Mouse (Mus musculus): ENCODE measurements around the gene Gm44790. TPM values are rescaled to one million over a fixed set of nuclear protein-coding genes. Genes with fewer than 3 reads are reported as not detected.
"Not testable (repeated sequence)": the region's sequence is repeated elsewhere in the genome, so short reads cannot be mapped to it uniquely, and the experiment has no call there.

The Gm44790 gene
- not detected in 2 replicates for polyA plus RNA-seq (2015; fragmentation: Nextera tagmentation; extraction: Ambion mirVana)

DNA sequence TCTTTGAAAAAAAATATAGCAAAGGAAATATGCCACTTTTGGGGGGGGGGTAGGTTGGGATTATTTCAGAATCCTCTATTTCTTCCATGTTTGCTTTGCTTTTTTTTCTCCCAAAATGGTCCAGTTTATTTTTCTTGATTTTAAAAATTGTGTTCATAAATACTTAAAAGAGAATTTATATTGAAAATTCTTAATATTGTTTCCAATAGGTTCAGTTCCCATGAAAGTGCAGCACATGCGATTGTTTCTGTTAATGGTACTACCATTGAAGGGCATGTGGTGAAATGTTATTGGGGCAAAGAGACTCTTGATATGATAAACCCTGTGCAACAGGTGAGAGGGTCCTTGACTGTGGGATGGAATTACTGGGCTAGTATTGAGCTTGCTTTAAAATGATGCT is at the start of gene Gm44790:
TSS of gene Gm44790 (plus strand) at position 301 of the 400 bp plus-strand sequence.
- peaks cover 77% of the 10 kb centered on the region for H3K36me3 ChIP-seq
- H3K9me3 ChIP-seq = no peaks in the 10 kb centered on the region
- no peaks in the 10 kb centered on the region for H3K4me1 ChIP-seq (replicated peaks)
- no peak for ATAC-seq
- no peaks in the 10 kb centered on the region for H3K27me3 ChIP-seq
- 90% methylated on average over 1 of the region's 1 CpGs for WGBS
- H3K9ac ChIP-seq (replicated peaks) = no peak within 1 kb of the TSS
- H3K4me2 ChIP-seq (replicated peaks) = no peak within 1 kb of the TSS
- no peak within 1 kb of the TSS for H3K27ac ChIP-seq
- H3K4me3 ChIP-seq (replicated peaks) = no peak within 1 kb of the TSS

DNA sequence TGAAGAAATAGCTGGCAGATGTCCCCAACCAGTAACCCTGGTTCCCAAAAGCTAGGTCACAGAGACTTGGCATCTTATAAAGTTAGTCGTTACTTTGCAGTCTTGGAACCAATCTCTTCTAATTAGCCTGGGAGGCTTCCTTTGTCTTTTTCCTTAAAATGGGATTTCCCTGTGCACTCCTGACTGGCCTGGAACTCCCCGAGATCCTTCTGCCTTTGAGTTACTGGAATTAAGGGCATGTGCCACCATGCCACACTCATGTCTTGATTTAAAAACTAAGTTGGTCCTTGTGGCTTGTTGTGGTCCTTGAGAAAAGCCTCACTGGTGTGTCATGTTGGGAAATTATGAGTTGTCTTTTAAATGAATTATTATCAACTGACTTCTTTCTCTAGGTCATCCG is 48.1 kb upstream of the Gm44790 start:
- H3K36me3 ChIP-seq = peaks cover 44% of the 10 kb centered on the region
- 90% methylated on average over 3 of the region's 3 CpGs for WGBS
- peaks cover 3% of the 10 kb centered on the region for H3K4me1 ChIP-seq (replicated peaks)
- H3K4me3 ChIP-seq (replicated peaks) = no peak overlapping the region
- H3K9ac ChIP-seq (replicated peaks) = no peak overlapping the region
- no peaks in the 10 kb centered on the region for H3K9me3 ChIP-seq
- no peaks in the 10 kb centered on the region for H3K27me3 ChIP-seq
- no peak for ATAC-seq
- H3K27ac ChIP-seq = no peak overlapping the region
- H3K4me2 ChIP-seq (replicated peaks) = no peak overlapping the region

DNA sequence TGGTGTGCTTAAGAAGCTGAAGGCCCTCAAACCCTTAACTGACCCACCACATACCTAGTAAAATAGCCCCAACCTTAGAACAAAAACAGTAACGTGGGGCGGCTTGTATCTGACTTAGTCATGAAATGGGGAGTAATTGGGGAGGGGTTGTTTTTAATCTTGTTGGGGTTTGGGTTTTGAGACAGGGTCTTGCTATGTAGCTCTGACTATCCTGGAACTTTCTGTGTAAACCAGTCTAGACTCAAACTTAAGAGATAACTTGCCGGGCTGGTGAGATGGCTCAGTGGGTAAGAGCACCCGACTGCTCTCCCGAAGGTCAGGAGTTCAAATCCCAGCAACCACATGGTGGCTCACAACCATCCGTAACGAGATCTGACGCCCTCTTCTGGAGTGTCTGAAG is 46.3 kb upstream of the Gm44790 start:
- 83% methylated on average over 8 of the region's 8 CpGs for WGBS
- H3K4me3 ChIP-seq (replicated peaks); ATAC-seq; H3K4me1 ChIP-seq (replicated peaks); H3K27ac ChIP-seq; H3K9me3 ChIP-seq; H3K9ac ChIP-seq (replicated peaks); H3K27me3 ChIP-seq; H3K4me2 ChIP-seq (replicated peaks): not testable (repeated sequence)
- H3K36me3 ChIP-seq = peaks cover 48% of the 10 kb centered on the region

DNA sequence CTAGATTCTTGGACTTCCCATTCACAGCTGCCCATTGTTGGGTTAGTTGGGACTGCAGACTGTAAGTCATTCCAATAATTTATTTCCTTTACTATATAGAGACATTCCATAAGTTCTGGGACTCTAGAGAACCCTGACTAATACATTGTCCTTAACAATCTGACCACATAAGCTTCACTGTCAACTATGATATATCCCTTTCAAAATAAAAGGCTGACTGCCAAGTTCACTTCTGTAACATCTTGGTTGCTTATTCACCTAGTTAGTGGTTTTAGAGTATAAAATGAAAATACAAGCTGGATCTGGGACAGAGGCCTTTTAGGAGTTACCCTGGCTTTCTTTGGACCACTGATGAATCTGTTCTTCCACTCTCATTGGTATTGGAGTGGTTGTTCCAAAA is 43.9 kb upstream of the Gm44790 start:
- Histone ChIP-seq H3K27ac (no peak overlapping the region), H3K4me1 (replicated peaks) (0 out of 2 replicates have a peak, but pooled peaks cover 3% of the 10 kb centered on the region), H3K9ac (replicated peaks) (no peak overlapping the region), H3K4me3 (replicated peaks) (no peak overlapping the region), H3K36me3 (peaks cover 51% of the 10 kb centered on the region), H3K4me2 (replicated peaks) (no peak overlapping the region), H3K27me3 (no peaks in the 10 kb centered on the region), H3K9me3 (no peaks in the 10 kb centered on the region)
- no peak for ATAC-seq

DNA sequence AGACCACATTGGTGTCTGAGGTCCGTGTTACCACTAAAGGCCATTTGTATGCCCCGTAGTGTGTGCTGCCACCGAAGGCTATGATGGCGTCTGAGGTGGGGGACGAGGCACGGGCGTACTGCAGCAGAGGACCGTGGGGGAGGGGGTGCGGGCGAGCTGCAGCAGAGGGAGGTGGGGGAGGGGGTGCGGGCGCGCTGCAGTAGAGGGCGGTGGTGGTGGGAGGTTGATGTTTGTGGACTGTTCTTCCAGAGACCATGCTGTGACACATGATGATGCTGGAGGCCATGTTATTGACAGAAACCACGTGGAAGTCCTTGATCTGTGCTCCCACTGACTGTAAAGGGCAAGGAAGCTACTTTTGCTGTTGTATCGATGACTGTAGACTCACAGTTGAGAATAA is 43.1 kb upstream of the Gm44790 start:
- Histone ChIP-seq H3K36me3 (peaks cover 51% of the 10 kb centered on the region), H3K4me3 (replicated peaks) (no peak overlapping the region), H3K27ac (no peak overlapping the region), H3K27me3 (no peaks in the 10 kb centered on the region), H3K4me1 (replicated peaks) (0 out of 2 replicates have a peak, but pooled peaks cover 3% of the 10 kb centered on the region), H3K4me2 (replicated peaks) (no peak overlapping the region), H3K9ac (replicated peaks) (no peak overlapping the region), H3K9me3 (no peaks in the 10 kb centered on the region)
- 46% methylated on average over 16 of the region's 16 CpGs for WGBS
- ATAC-seq = no peak

DNA sequence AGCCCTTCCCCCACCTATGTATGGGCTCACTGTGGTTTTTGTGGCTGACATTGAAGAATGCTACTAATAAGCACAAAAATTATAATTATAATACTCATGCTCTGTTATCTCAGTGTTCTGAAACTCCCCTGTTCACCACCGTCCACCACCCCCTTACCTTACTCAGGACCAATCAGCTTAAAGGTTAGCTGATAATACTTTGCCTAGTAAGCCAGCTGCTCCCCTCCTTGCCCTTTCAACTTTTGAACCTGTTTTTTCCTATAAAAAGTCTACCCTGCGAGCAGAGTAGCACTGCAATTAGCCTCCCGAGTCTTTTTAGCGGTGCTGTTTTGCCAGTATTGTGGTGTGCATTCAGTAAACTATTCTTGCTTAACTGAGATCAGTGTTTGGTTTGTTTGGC is 41.8 kb upstream of the Gm44790 start:
- ATAC-seq = no peak
- 74% methylated on average over 4 of the region's 4 CpGs for WGBS
- Histone ChIP-seq H3K36me3 (peaks cover 51% of the 10 kb centered on the region), H3K4me2 (replicated peaks) (no peak overlapping the region), H3K4me3 (replicated peaks) (no peak overlapping the region), H3K27me3 (no peaks in the 10 kb centered on the region), H3K4me1 (replicated peaks) (0 out of 2 replicates have a peak, but pooled peaks cover 3% of the 10 kb centered on the region), H3K9me3 (no peaks in the 10 kb centered on the region), H3K27ac (no peak overlapping the region), H3K9ac (replicated peaks) (no peak overlapping the region)

DNA sequence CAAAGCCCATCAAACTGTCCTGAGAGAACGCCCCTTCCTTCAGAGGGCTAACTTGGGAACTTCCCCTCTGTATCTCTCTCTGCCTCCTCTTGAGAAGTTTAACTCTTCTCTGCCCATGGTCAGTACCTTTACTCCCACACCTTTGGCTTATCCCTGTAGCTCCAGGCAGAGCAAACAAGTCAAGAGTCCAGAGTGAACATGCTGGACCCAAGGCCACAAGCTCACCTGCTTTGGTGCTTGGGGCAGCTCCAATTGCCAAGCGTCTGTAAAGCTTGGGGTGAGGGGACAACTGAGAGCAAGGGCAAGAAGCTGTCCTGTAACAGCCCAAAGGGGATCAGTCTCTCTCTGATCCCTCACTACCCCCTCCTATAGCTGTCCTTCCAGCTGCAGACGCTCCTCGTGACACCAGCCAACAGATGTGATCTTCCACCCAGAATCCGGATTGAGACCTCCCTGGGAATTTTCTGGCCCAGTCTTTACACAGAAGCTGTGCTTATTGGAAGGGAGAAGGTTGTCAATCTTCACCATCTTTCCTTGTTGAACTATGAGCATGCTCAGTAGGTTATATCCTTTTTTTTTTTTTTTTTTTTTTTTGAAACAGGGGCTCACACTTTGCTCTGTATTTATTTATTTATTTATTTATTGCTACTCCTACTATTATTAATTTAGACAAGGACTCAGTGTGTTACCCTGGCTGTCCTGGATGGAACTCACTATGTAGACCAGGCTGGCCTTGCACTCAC is 40.9 kb upstream of the Gm44790 start:
- peaks cover 55% of the 10 kb centered on the region for H3K36me3 ChIP-seq
- no peaks in the 10 kb centered on the region for H3K27me3 ChIP-seq
- H3K4me1 ChIP-seq (replicated peaks) = 0 out of 2 replicates have a peak, but pooled peaks cover 3% of the 10 kb centered on the region
- no peak for ATAC-seq
- H3K4me3 ChIP-seq (replicated peaks) = no peak overlapping the region
- H3K9me3 ChIP-seq = no peaks in the 10 kb centered on the region
- H3K9ac ChIP-seq (replicated peaks) = no peak overlapping the region
- WGBS = 87% methylated on average over 5 of the region's 5 CpGs
- no peak overlapping the region for H3K27ac ChIP-seq
- H3K4me2 ChIP-seq (replicated peaks) = no peak overlapping the region

DNA sequence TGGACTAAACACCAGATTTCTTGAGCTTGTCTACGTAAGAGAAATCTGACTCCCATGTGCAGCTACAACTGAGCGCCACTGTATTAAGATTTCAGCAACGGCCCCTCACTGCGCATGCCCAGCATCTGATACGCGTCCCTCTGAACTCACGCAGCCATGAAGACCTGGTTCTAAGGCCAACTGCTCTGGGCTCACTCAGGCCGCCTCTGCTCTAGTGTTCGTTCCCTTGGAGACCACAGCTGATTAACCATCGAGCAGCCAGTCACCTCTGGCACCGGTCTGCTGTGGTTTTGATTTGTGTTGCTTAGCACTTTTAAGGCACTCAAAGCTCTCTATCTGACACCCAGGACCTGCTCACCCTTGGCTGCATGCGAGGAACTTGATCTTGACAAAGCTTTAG is 39.1 kb upstream of the Gm44790 start:
- H3K4me2 ChIP-seq (replicated peaks) = no peak overlapping the region
- no peak overlapping the region for H3K27ac ChIP-seq
- no peak for ATAC-seq
- H3K4me1 ChIP-seq (replicated peaks) = 0 out of 2 replicates have a peak, but pooled peaks cover 3% of the 10 kb centered on the region
- 0 out of 2 replicates have a peak overlapping the region, but pooled peaks have one; percentile 19 for H3K9ac ChIP-seq (replicated peaks)
- H3K4me3 ChIP-seq (replicated peaks) = no peak overlapping the region
- H3K27me3 ChIP-seq = no peaks in the 10 kb centered on the region
- peaks cover 73% of the 10 kb centered on the region for H3K36me3 ChIP-seq
- H3K9me3 ChIP-seq = no peaks in the 10 kb centered on the region
- 85% methylated on average over 12 of the region's 12 CpGs for WGBS

DNA sequence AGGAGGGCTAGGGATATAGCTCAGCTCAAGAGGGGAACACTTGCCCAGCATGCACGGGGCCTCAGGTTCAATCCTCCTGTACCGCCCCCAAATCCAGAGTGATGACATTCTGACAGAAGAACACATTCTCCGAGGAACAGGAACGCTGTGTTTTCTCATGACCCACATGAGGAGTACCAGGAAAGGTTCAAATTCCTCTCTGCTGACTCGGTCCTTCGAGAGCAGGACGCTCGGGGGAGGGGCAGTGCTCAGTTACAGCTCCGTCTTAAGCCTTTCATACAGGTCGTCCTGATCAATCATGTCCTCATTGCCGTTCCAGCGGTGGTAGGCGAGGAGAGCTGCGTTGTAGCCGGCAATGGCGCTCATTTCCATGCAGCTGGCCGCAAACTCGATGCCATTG is 38.0 kb upstream of the Gm44790 start:
- H3K4me2 ChIP-seq (replicated peaks) = no peak overlapping the region
- no peaks in the 10 kb centered on the region for H3K9me3 ChIP-seq
- no peak overlapping the region for H3K9ac ChIP-seq (replicated peaks)
- peaks cover 3% of the 10 kb centered on the region; the same call in 1 of the 2 replicates for H3K4me1 ChIP-seq (replicated peaks)
- H3K36me3 ChIP-seq = peaks cover 80% of the 10 kb centered on the region
- no peaks in the 10 kb centered on the region for H3K27me3 ChIP-seq
- H3K4me3 ChIP-seq (replicated peaks) = no peak overlapping the region
- 88% methylated on average over 18 of the region's 18 CpGs for WGBS
- ATAC-seq = no peak
- no peak overlapping the region for H3K27ac ChIP-seq

DNA sequence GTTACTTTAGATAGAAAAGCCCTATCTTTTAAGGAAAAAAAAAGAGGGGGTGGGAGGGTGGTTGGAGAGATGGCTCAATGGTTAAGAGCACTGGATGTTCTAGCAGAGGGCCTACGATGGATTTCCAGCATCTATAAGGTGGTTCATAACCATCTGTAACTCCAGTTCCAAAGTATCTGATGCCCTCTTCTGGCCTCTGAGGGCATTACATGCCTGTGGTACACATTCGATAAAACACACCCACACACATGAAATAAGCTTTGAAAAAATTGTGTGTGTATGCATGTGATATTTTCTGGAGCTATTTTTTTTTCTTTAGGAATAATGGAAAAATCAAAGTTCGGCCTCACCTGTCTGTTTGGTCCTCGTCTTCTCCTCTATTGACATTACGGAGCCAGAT is 35.1 kb upstream of the Gm44790 start:
- 99% methylated on average over 5 of the region's 5 CpGs for WGBS
- H3K9ac ChIP-seq (replicated peaks) = no peak overlapping the region
- ATAC-seq = no peak
- no peak overlapping the region for H3K4me2 ChIP-seq (replicated peaks)
- no peak overlapping the region for H3K27ac ChIP-seq
- no peaks in the 10 kb centered on the region for H3K9me3 ChIP-seq
- peaks cover 74% of the 10 kb centered on the region for H3K36me3 ChIP-seq
- no peaks in the 10 kb centered on the region for H3K27me3 ChIP-seq
- peaks cover 29% of the 10 kb centered on the region for H3K4me1 ChIP-seq (replicated peaks)
- no peak overlapping the region for H3K4me3 ChIP-seq (replicated peaks)

DNA sequence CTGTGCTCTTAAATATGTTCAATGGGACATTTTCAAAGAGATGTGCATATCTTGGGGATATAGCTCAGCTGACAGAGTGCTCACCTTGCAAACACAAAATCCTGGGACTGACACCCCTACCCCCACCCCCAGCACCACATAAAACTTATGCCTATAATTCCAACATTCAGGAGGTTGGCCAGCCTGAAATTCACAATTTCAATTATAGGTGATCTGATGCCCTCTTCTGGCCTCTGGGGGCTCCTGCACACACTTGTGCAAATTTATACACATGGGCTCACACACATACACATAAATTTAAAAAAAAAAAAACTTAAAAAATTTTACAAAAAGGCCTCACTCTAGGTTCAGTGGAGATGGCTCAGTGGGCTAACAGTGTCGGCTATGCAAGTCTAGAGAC is 33.3 kb upstream of the Gm44790 start:
- ATAC-seq = no peak
- Histone ChIP-seq H3K27ac (no peak overlapping the region), H3K4me3 (replicated peaks) (no peak overlapping the region), H3K9me3 (no peaks in the 10 kb centered on the region), H3K9ac (replicated peaks) (no peak overlapping the region), H3K4me1 (replicated peaks) (peaks cover 33% of the 10 kb centered on the region), H3K36me3 (peaks cover 58% of the 10 kb centered on the region), H3K27me3 (no peaks in the 10 kb centered on the region; the same call in 1 of the 2 replicates), H3K4me2 (replicated peaks) (no peak overlapping the region)
- 96% methylated on average over 1 of the region's 1 CpGs for WGBS

DNA sequence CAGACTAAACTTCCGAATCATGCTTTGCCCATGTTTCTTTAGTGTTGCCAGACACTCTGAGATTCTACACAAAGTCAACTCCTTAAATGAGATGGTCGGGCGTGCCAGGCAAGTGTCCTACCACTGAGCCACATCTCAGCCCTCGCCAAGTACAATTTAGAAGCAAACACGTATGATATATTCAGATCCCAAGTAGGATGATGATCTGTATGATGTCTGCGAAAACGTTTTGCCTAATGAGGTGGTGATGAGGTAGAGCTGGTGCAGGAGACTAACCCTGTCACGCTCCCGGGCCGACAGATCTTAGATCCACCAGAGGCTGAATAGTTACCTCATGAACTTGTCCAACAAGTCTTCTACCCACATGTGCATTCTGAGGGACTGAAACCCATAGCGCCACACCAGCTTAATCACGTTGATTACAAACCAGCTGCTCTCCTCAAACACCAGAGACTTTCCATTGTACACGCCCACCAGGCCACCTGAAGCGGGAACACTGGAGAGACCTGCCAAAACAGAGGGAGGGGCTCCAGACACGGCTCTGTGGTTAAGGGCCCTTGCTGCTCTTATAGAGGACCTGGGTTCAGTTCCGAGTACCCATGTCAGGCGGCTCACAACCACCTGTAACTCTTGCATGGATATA is 32.3 kb upstream of the Gm44790 start:
- H3K27me3 ChIP-seq = peaks cover 4% of the 10 kb centered on the region
- peak overlapping the region; percentile 76; the same call in 1 of the 2 replicates for H3K4me2 ChIP-seq (replicated peaks)
- no peak overlapping the region for H3K27ac ChIP-seq
- H3K9me3 ChIP-seq = no peaks in the 10 kb centered on the region
- H3K4me3 ChIP-seq (replicated peaks) = no peak overlapping the region
- peaks cover 48% of the 10 kb centered on the region for H3K36me3 ChIP-seq
- H3K9ac ChIP-seq (replicated peaks) = no peak overlapping the region
- peaks cover 33% of the 10 kb centered on the region for H3K4me1 ChIP-seq (replicated peaks)
- no peak for ATAC-seq
- WGBS = 94% methylated on average over 17 of the region's 17 CpGs
